Mouse (Mus musculus) lung, embryonic 16.5 days (tissue): ENCODE data around the gene Npc1l1. TPM values are rescaled to one million over a fixed set of nuclear protein-coding genes. Genes with fewer than 3 reads are reported as not detected.
"Not testable (repeated sequence)": the region's sequence is repeated elsewhere in the genome, so short reads cannot be mapped to it uniquely, and the experiment has no call there.

ENCODE experiments used
- ATAC-seq: fragments of 200-750 bp; cut with Nextera tagmentation; 2 replicates; pipeline ENCODE4 v1.8.0; 2017; ENCODE audit warnings: low read depth, mild to moderate bottlenecking, moderate library complexity
- H3K27ac ChIP-seq: fragments of 300-500 bp; sonication (generic); 2 replicates; pipeline ENCODE4 v1.5.1; 2014; ENCODE audit warnings: mild to moderate bottlenecking, control low read depth, low read length
- H3K27me3 ChIP-seq: fragments of 300-500 bp; sonication (generic); 2 replicates; pipeline ENCODE4 v1.6.1; 2014; ENCODE audit warnings: low read depth, low read length, mixed read lengths; ENCODE audit not compliant: control insufficient read depth, insufficient read depth
- H3K36me3 ChIP-seq: fragments of 300-500 bp; sonication (generic); 2 replicates; pipeline ENCODE4 v1.6.1; 2014; ENCODE audit warnings: low read length; ENCODE audit not compliant: control insufficient read depth, insufficient read depth
- H3K4me1 ChIP-seq: fragments of 300-500 bp; sonication (generic); replicated peaks from 2 replicates; pipeline ENCODE4 v1.6.1; 2014; ENCODE audit warnings: low read length, mixed read lengths; ENCODE audit not compliant: control insufficient read depth, insufficient read depth
- H3K4me2 ChIP-seq: fragments of 300-500 bp; sonication (generic); 2 replicates; pipeline ENCODE4 v1.6.1; 2014; ENCODE audit warnings: low read depth, low read length, control low read depth
- H3K4me3 ChIP-seq: fragments of 300-500 bp; sonication (generic); 2 replicates; pipeline ENCODE4 v1.5.1; 2014; ENCODE audit warnings: mild to moderate bottlenecking, low read length, control low read depth
- H3K9ac ChIP-seq: fragments of 300-500 bp; sonication (generic); 2 replicates; pipeline ENCODE4 v1.6.1; 2014; ENCODE audit warnings: low read length, control low read depth
- H3K9me3 ChIP-seq: fragments of 300-500 bp; sonication (generic); 2 replicates; pipeline ENCODE4 v1.6.1; 2016; ENCODE audit warnings: low read length; ENCODE audit not compliant: control insufficient read depth
- WGBS: fragments of 180-500 bp; shearing (Covaris S2); extraction: QIAGEN DNeasy Blood & Tissue Kit; methylation state at CpG from one replicate; pipeline ENCODE4 v1.1.7; 2014; 5-methylcytosine and 5-hydroxymethylcytosine counted together
- polyA plus RNA-seq: library from polyadenylated mRNA; unstranded; fragments of >200 nt; fragmentation: Nextera tagmentation; extraction: Ambion mirVana; gene quantifications from 2 replicates; pipeline ENCODE4 v1.2.1, GENCODE M21; 2015

Npc1l1 gene
- polyA plus RNA-seq, 1 experiment from 2014 or later: not detected

DNA sequence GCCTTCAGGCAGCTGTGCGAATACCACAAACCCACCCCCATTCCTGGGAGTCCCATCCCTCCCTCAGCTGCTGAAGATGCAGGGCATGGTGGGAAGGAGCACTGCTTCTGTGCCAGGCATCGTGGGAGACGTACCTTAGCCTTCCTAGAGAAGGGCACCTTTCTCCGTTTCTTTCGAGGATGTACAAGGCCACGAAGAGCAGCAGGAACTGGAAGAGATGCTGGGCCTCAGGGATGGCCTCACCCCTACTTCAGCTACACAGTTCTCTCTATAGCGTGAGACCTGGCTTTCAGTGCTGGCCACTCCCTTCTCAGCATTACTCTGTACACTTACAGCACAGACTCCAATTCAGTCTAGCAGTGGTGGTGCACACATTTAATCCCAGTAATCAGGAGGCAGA is 29.5 kb upstream of the Npc1l1 start:
- WGBS: 85% methylated on average over 7 of the region's 7 CpGs
- Histone ChIP-seq H3K27ac (no peak overlapping the region), H3K9ac (no peak overlapping the region), H3K9me3 (no peaks in the 10 kb centered on the region), H3K4me1 (no peaks in the 10 kb centered on the region), H3K36me3 (peaks cover 49% of the 10 kb centered on the region), H3K4me3 (no peak overlapping the region), H3K4me2 (no peak overlapping the region), H3K27me3 (no peaks in the 10 kb centered on the region)
- ATAC-seq: no peak

DNA sequence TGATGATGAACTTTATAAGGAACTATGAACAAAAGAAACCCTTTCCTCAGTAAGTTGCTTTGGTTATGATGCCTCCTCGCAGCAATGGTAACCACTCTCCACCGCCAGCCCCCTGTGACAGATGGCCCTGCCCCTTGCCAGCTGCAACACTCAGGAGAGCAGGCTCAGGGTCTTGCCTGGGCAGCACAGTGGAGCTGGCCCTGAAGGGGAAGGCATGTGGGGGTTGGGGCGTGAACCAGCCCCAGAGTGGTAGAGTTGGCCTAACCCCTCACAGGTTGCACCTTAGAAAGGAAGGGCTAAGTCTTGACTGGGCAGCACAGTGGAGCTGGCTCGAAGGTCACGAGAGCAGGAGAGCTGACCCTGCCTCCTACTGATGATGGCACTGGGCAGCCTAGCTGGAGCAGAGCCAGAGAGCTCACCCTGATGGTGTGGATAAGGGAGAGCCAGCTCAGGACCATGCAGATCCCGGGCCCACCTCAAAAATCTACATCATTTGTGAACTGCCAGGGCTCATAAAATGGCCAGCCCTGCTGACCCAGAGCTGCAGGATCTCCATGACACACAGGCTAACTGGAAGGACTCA is 26.6 kb upstream of the Npc1l1 start:
- H3K27ac ChIP-seq: no peak overlapping the region
- no peak overlapping the region for H3K4me3 ChIP-seq
- no peaks in the 10 kb centered on the region for H3K4me1 ChIP-seq
- H3K36me3 ChIP-seq: peaks cover 24% of the 10 kb centered on the region
- no peak overlapping the region for H3K4me2 ChIP-seq
- ATAC-seq: peak; percentile 32; the same call in 1 of the 2 replicates
- WGBS: 65% methylated on average over 6 of the region's 6 CpGs
- no peaks in the 10 kb centered on the region for H3K27me3 ChIP-seq
- no peaks in the 10 kb centered on the region for H3K9me3 ChIP-seq
- no peak overlapping the region for H3K9ac ChIP-seq

- ATAC-seq, H3K27ac ChIP-seq: not testable (repeated sequence)
- 82% methylated on average over 2 of the region's 2 CpGs for WGBS
Observed at GRCm38 (mm10) chr11:6254602-6255001, 24.7 kb upstream of the Npc1l1 start.

GRCm38 (mm10) chr11:6252824-6253223 is 22.9 kb upstream of the Npc1l1 start:
- 76% methylated on average over 4 of the region's 4 CpGs for WGBS
- no peak overlapping the region for H3K4me2 ChIP-seq
- no peaks in the 10 kb centered on the region for H3K4me1 ChIP-seq
- H3K9ac ChIP-seq: no peak overlapping the region
- no peak overlapping the region for H3K4me3 ChIP-seq
- no peaks in the 10 kb centered on the region for H3K27me3 ChIP-seq
- H3K36me3 ChIP-seq: no peaks in the 10 kb centered on the region
- H3K9me3 ChIP-seq: no peaks in the 10 kb centered on the region
- H3K27ac ChIP-seq: no peak overlapping the region
- ATAC-seq: no peak

More at GRCm38 (mm10) chr11:6254602-6255001, 24.7 kb upstream of the Npc1l1 start:
- not testable (repeated sequence) for H3K9me3 ChIP-seq, H3K27me3 ChIP-seq, H3K4me3 ChIP-seq, H3K9ac ChIP-seq, H3K4me1 ChIP-seq, H3K4me2 ChIP-seq
- H3K36me3 ChIP-seq: peaks cover 16% of the 10 kb centered on the region

GRCm38 (mm10) chr11:6252248-6252647 is 22.3 kb upstream of the Npc1l1 start:
- no peaks in the 10 kb centered on the region for H3K4me1 ChIP-seq
- no peak overlapping the region for H3K27ac ChIP-seq

GRCm38 (mm10) chr11:6244707-6245106 is 14.8 kb upstream of the Npc1l1 start:
- no peaks in the 10 kb centered on the region for H3K4me1 ChIP-seq
- no peaks in the 10 kb centered on the region for H3K36me3 ChIP-seq
- H3K27me3 ChIP-seq: no peaks in the 10 kb centered on the region
- H3K27ac ChIP-seq: no peak overlapping the region
- no peaks in the 10 kb centered on the region for H3K9me3 ChIP-seq
- ATAC-seq: no peak
- 48% methylated on average over 18 of the region's 19 CpGs for WGBS
- no peak overlapping the region for H3K9ac ChIP-seq
- H3K4me3 ChIP-seq: no peak overlapping the region
- H3K4me2 ChIP-seq: no peak overlapping the region

More at GRCm38 (mm10) chr11:6252248-6252647, 22.3 kb upstream of the Npc1l1 start:
- Histone ChIP-seq H3K4me3 (no peak overlapping the region), H3K27me3 (no peaks in the 10 kb centered on the region), H3K4me2 (no peak overlapping the region), H3K36me3 (no peaks in the 10 kb centered on the region), H3K9ac (no peak overlapping the region), H3K9me3 (no peaks in the 10 kb centered on the region)
- 79% methylated on average over 5 of the region's 5 CpGs for WGBS
- ATAC-seq: no peak

DNA sequence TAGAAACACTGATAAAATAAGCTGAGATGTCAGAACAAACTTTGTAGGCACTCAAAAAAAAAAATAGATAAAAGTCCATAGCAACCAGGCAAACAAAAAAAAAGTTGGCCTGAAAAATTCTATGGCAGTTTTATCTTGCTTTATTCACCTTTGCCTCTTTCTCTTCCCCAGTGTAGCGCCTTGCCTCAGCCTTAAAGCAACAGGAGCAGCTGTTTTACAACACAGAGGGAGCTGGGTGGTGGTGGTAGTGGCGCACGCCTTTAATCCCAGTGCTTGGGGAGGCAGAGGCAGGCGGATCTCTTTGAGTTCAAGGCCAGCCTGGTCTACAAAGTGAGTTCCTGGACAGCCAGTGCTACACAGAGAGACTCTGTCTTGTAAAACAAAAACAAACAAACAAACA is 3.1 kb upstream of the Npc1l1 start:
- H3K27me3 ChIP-seq: no peaks in the 10 kb centered on the region
- no peaks in the 10 kb centered on the region for H3K4me1 ChIP-seq
- H3K9ac ChIP-seq: no peak overlapping the region
- no peak overlapping the region for H3K4me2 ChIP-seq
- H3K36me3 ChIP-seq: no peaks in the 10 kb centered on the region
- H3K9me3 ChIP-seq: peaks cover 9% of the 10 kb centered on the region; the same call in 1 of the 2 replicates
- no peak overlapping the region for H3K27ac ChIP-seq
- no peak overlapping the region for H3K4me3 ChIP-seq
- WGBS: 81% methylated on average over 4 of the region's 4 CpGs
- ATAC-seq: no peak

DNA sequence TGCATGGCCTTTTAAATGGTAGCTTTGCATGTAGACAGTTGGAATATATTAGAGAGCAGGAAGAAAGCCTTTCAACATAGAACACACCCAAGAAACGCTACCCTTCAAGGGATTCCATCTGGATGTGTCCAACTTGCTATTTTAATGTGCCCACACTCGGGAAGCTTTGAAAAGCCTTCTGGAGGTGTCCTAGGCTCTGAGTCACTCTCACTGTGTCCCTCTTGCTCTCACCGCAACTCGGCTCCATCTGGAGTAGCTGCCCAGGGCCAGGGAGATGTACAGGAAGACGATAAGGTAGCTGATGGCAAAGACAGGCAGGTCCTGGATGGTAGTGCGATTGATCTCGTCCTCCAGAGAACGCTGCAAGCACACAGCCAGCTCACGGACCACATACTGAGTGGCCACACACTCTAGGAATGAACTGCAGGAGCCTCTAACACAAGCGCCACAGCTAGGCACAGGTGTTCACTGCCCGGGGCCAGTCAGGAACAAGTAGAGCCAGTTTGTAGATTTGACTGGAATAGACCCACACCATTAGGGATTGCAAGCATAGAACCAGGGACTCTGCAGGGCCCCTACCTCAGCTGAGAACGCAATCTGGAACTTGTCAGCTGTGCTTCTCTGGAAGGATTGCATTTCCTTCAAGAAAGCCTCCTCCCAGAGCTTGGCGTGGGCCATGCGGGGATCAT is 5.3 kb downstream of the Npc1l1 start:
- no peaks in the 10 kb centered on the region for H3K9me3 ChIP-seq
- H3K4me2 ChIP-seq: no peak overlapping the region
- ATAC-seq: no peak
- H3K27ac ChIP-seq: no peak overlapping the region
- H3K36me3 ChIP-seq: no peaks in the 10 kb centered on the region
- H3K4me3 ChIP-seq: no peak overlapping the region
- no peaks in the 10 kb centered on the region; the same call in 1 of the 2 replicates for H3K27me3 ChIP-seq
- no peak overlapping the region for H3K9ac ChIP-seq
- no peaks in the 10 kb centered on the region for H3K4me1 ChIP-seq
- WGBS: 73% methylated on average over 14 of the region's 14 CpGs

GRCm38 (mm10) chr11:6222187-6222586 is 7.8 kb downstream of the Npc1l1 start:
- Histone ChIP-seq H3K4me3 (no peak overlapping the region), H3K9me3 (no peaks in the 10 kb centered on the region), H3K4me1 (no peaks in the 10 kb centered on the region), H3K9ac (no peak overlapping the region), H3K36me3 (no peaks in the 10 kb centered on the region), H3K27me3 (no peaks in the 10 kb centered on the region; the same call in 1 of the 2 replicates), H3K27ac (no peak overlapping the region), H3K4me2 (no peak overlapping the region)
- ATAC-seq: no peak
- 90% methylated on average over 10 of the region's 10 CpGs for WGBS
